Mouse (Mus musculus) heart, postnatal 0 days (tissue): ENCODE results near the gene Prkar1b. TPM values are rescaled to one million over a fixed set of nuclear protein-coding genes. Genes with fewer than 3 reads are reported as not detected.

ENCODE experiments used
- ATAC-seq: fragments of 200-750 bp; cut with Nextera tagmentation; 2 replicates; pipeline ENCODE4 v1.8.0; 2017; ENCODE audit warnings: low read depth, moderate number of reproducible peaks, moderate library complexity; ENCODE audit not compliant: insufficient read depth
- DNase-seq: peaks from one replicate; pipeline ENCODE4 v3.0.0-alpha.2; 2016; ENCODE audit warnings: low spot score
- H3K27ac ChIP-seq: fragments of 300-500 bp; sonication (generic); 2 replicates; pipeline ENCODE4 v1.5.1; 2014; ENCODE audit warnings: low read depth, mild to moderate bottlenecking
- H3K27me3 ChIP-seq: fragments of 300-500 bp; sonication (generic); 2 replicates; pipeline ENCODE4 v1.6.1; 2014; ENCODE audit warnings: low read length, mixed read lengths; ENCODE audit not compliant: control insufficient read depth, insufficient read depth
- H3K36me3 ChIP-seq: fragments of 300-500 bp; sonication (generic); replicated peaks from 2 replicates; pipeline ENCODE4 v1.6.1; 2014; ENCODE audit warnings: low read length, mixed read lengths; ENCODE audit not compliant: control insufficient read depth, insufficient read depth
- H3K4me1 ChIP-seq: fragments of 300-500 bp; sonication (generic); 2 replicates; pipeline ENCODE4 v1.6.1; 2014; ENCODE audit warnings: antibody characterized with exemption; ENCODE audit not compliant: control insufficient read depth, insufficient read depth
- H3K4me2 ChIP-seq: fragments of 300-500 bp; sonication (generic); 2 replicates; pipeline ENCODE4 v1.6.1; 2014; ENCODE audit warnings: low read depth, mild to moderate bottlenecking, low read length, moderate library complexity
- H3K4me3 ChIP-seq: fragments of 300-500 bp; sonication (generic); 2 replicates; pipeline ENCODE4 v1.5.1; 2014; ENCODE audit warnings: low read depth, low read length
- H3K9ac ChIP-seq: fragments of 300-500 bp; sonication (generic); replicated peaks from 2 replicates; pipeline ENCODE4 v1.6.1; 2014; ENCODE audit warnings: low read depth, low read length, mixed read lengths
- H3K9me3 ChIP-seq: fragments of 300-500 bp; sonication (generic); replicated peaks from 2 replicates; pipeline ENCODE4 v1.6.1; 2016; ENCODE audit warnings: low read length; ENCODE audit not compliant: control insufficient read depth
- CTCF ChIP-seq: IDR thresholded peaks from 2 replicates; pipeline ENCODE4 v1.5.1; 2016; ENCODE audit warnings: antibody characterized with exemption, control low read depth, low read depth
- EP300 ChIP-seq: IDR thresholded peaks from 2 replicates; pipeline ENCODE4 v1.6.1; 2016; ENCODE audit warnings: antibody characterized with exemption, low read depth
- WGBS: fragments of 180-500 bp; shearing (Covaris S2); extraction: QIAGEN DNeasy Blood & Tissue Kit; methylation state at CpG from one replicate; pipeline ENCODE4 v1.1.7; 2014; 5-methylcytosine and 5-hydroxymethylcytosine counted together
- polyA plus RNA-seq: library from polyadenylated mRNA; unstranded; fragments of >200 nt; fragmentation: Nextera tagmentation; extraction: Ambion mirVana; gene quantifications from 2 replicates; pipeline ENCODE4 v1.2.1, GENCODE M21; 2015
- total RNA-seq: library from RNA; depleted of rRNA; stranded (reverse); fragments of >200 nt; gene quantifications from 2 replicates; pipeline ENCODE4 v1.2.3, GENCODE M21; 2014; ENCODE audit warnings: low replicate concordance

The Prkar1b gene
- total and polyA plus RNA-seq, 2 experiments from 2014 or later, result 2.3 to 4.4 TPM

DNA sequence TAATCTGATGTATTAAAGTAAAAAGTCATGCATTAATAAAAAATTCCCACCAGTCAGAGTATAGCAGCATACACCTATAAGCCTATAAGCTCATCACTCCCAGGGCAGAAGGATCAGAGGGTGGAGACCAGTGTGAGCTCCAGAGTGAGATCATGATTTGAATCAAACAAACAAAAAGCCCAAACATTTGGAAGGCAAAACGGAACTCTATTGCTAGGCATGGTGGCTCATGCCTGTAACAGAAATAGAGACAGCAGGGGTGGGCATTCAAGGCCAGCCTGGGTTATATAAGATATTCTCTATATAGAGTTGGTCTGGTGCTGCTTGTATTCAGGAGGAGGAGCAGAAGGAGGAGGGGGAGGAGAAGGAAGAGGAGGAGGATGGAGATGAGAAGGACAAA lies 13.5 kb downstream of the Prkar1b start:
- no peak overlapping the region for H3K4me2 ChIP-seq
- H3K9me3 ChIP-seq, result no peaks in the 10 kb centered on the region
- DNase-seq, result no peak
- TF ChIP-seq CTCF (no peak), EP300 (no peak)
- no peak overlapping the region for H3K9ac ChIP-seq
- ATAC-seq, result no peak
- peaks cover 20% of the 10 kb centered on the region for H3K4me1 ChIP-seq
- H3K27ac ChIP-seq, result no peak overlapping the region
- no peaks in the 10 kb centered on the region for H3K27me3 ChIP-seq
- no peak overlapping the region for H3K4me3 ChIP-seq
- H3K36me3 ChIP-seq, result no peaks in the 10 kb centered on the region
- WGBS, result 49% methylated on average over 1 of the region's 1 CpGs

- no peak overlapping the region for H3K4me3 ChIP-seq
- DNase-seq (no peak), ATAC-seq (no peak)
- peaks cover 11% of the 10 kb centered on the region; the same call in 1 of the 2 replicates for H3K4me1 ChIP-seq
- H3K36me3 ChIP-seq, result no peaks in the 10 kb centered on the region
- H3K4me2 ChIP-seq, result no peak overlapping the region
- peaks cover 8% of the 10 kb centered on the region; the same call in 1 of the 2 replicates for H3K27me3 ChIP-seq
- H3K9ac ChIP-seq, result no peak overlapping the region
- 70% methylated on average over 8 of the region's 8 CpGs for WGBS
- TF ChIP-seq CTCF (no peak), EP300 (no peak)
- H3K27ac ChIP-seq, result no peak overlapping the region
- H3K9me3 ChIP-seq, result no peaks in the 10 kb centered on the region
Measured at GRCm38 (mm10) chr5:139134501-139134900, 15.3 kb downstream of the Prkar1b start.

DNA sequence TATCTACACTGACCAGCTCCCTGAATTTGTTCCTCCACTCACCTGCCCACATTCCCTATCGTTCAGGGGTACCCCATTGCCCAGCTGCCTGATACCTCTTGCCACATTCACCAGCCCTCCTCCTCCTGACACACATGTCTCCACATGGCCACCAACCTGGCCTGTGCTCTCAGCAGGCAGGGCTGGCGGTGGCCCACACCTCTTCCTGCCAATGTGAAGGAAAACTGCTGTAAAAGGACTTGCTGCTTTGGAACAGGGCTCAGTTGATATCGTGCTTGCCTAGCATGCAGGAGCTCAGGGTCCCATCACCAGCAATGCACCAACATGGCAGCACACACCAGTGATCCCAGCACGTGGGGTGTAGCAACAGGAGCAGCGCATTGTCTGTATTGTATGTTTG lies 19.4 kb downstream of the Prkar1b start:
- no peaks in the 10 kb centered on the region for H3K9me3 ChIP-seq
- peaks cover 8% of the 10 kb centered on the region for H3K4me1 ChIP-seq
- H3K9ac ChIP-seq, result no peak overlapping the region
- H3K4me3 ChIP-seq, result no peak overlapping the region
- H3K36me3 ChIP-seq, result no peaks in the 10 kb centered on the region
- TF ChIP-seq CTCF (no peak), EP300 (no peak)
- ATAC-seq, result no peak
- H3K27me3 ChIP-seq, result peaks cover 16% of the 10 kb centered on the region; the same call in 1 of the 2 replicates
- DNase-seq, result no peak
- 76% methylated on average over 5 of the region's 5 CpGs for WGBS
- H3K4me2 ChIP-seq, result no peak overlapping the region
- H3K27ac ChIP-seq, result no peak overlapping the region

GRCm38 (mm10) chr5:139129572-139130151 lies 20.1 kb downstream of the Prkar1b start:
- H3K36me3 ChIP-seq, result no peaks in the 10 kb centered on the region
- H3K9ac ChIP-seq, result peak overlapping the region; percentile 61
- WGBS, result 7% methylated on average over 33 of the region's 55 CpGs
- peaks cover 8% of the 10 kb centered on the region for H3K4me1 ChIP-seq
- ATAC-seq (peak; percentile 30; the same call in 1 of the 2 replicates), DNase-seq (no peak)
- no peaks in the 10 kb centered on the region for H3K9me3 ChIP-seq
- H3K4me3 ChIP-seq, result peak overlapping the region; percentile 57
- H3K4me2 ChIP-seq, result peak overlapping the region; percentile 96
- peaks cover 16% of the 10 kb centered on the region; the same call in 1 of the 2 replicates for H3K27me3 ChIP-seq
- no peak for TF ChIP-seq CTCF
- TF ChIP-seq EP300, result no peak
- H3K27ac ChIP-seq, result no peak overlapping the region

GRCm38 (mm10) chr5:139129078-139129477 lies 20.7 kb downstream of the Prkar1b start:
- Histone ChIP-seq H3K36me3 (no peaks in the 10 kb centered on the region), H3K4me2 (peak overlapping the region; percentile 96), H3K9me3 (no peaks in the 10 kb centered on the region), H3K4me3 (peak overlapping the region; percentile 57), H3K9ac (peak overlapping the region; percentile 61), H3K4me1 (peaks cover 8% of the 10 kb centered on the region), H3K27ac (no peak overlapping the region), H3K27me3 (peaks cover 16% of the 10 kb centered on the region; the same call in 1 of the 2 replicates)
- no peak for TF ChIP-seq CTCF
- ATAC-seq (peak; percentile 30), DNase-seq (no peak)
- WGBS, result 14% methylated on average over 12 of the region's 12 CpGs
